Mouse (Mus musculus) erythroblast, embryonic 14.5 days (primary cell): ENCODE data around the gene Il27.

Source experiments
- GATA1 ChIP-seq: IDR thresholded peaks from 2 replicates; pipeline ENCODE4 v1.6.1; 2012; ENCODE audit warnings: low read length, inconsistent platforms, mixed read lengths
- TAL1 ChIP-seq: IDR thresholded peaks from 3 replicates; pipeline ENCODE4 v1.6.1; 2012; ENCODE audit warnings: low read length, inconsistent platforms, mixed read lengths

GRCm38 (mm10) chr7:126607796-126608195 lies 13.1 kb upstream of the Il27 start:
- no peak for TF ChIP-seq GATA1
- TF ChIP-seq TAL1, result no peak
